ENCODE assay signal across 31 mouse cellular contexts in genomic region chr9:71326261-71326660, GRCm38 (mm10).
DNase-seq lines count a peak whose midpoint lies in the region; ATAC-seq lines count a peak whose summit lies in the region.
"Had no signal": no experiment of that assay in that cellular context is flagged by ENCODE, and none has a peak within 500 bp of the region (broad histone marks: within the 10 kb centered on the region; RNA-seq: fewer than 3 reads in every experiment).

No protein-coding gene starts in this region.

- no peaks in the 10 kb centered on the region for H3K36me3 ChIP-seq in embryonic facial prominence, embryonic 11.5 days (replicated peaks; ENCODE audit: control insufficient read depth, insufficient read depth, low read depth, low read length)
- no peaks in the 10 kb centered on the region for H3K36me3 ChIP-seq in limb, embryonic 10.5 days
- H3K36me3 ChIP-seq: heart, embryonic 15.5 days; hindbrain, embryonic 13.5 days; kidney, embryonic 15.5 days; liver, embryonic 15.5 days had no signal

- ATAC-seq in embryonic facial prominence, embryonic 11.5 days (replicated peaks; ENCODE audit: insufficient number of reproducible peaks, low FRiP score, low TSS enrichment, low read depth): no peak
- ATAC-seq in CD4-positive, CD25-positive, alpha-beta regulatory T cell, adult 4 months: no peak
- ATAC-seq: activated CD4-positive, CD25-positive, alpha-beta regulatory T cell, adult 4 months; forebrain, embryonic 14.5 days; intestine, embryonic 16.5 days had no signal

- H3K9ac ChIP-seq in embryonic facial prominence, embryonic 11.5 days (replicated peaks; ENCODE audit: low read length): no peak overlapping the region
- H3K9ac ChIP-seq: heart, embryonic 15.5 days; hindbrain, embryonic 13.5 days; kidney, embryonic 15.5 days; liver, embryonic 15.5 days; lung, embryonic 14.5 days had no signal

- intact Hi-C loops in left cerebral cortex, postnatal 14 days (cut with DNase I): no loop called here

- no peaks in the 10 kb centered on the region for H3K4me1 ChIP-seq in embryonic facial prominence, embryonic 11.5 days (ENCODE audit: control insufficient read depth, insufficient read depth, low read length)
- H3K4me1 ChIP-seq in limb, embryonic 10.5 days: peaks cover 26% of the 10 kb centered on the region
- H3K4me1 ChIP-seq: liver, embryonic 15.5 days had no signal

- no peaks in the 10 kb centered on the region for H3K27me3 ChIP-seq in embryonic facial prominence, embryonic 11.5 days (ENCODE audit: control insufficient read depth, insufficient read depth, low read length)
- peaks cover 20% of the 10 kb centered on the region; the same call in 1 of the 2 replicates for H3K27me3 ChIP-seq in limb, embryonic 10.5 days (ENCODE audit: low read depth, poor library complexity, severe bottlenecking)
- H3K27me3 ChIP-seq: heart, embryonic 15.5 days; hindbrain, embryonic 13.5 days; kidney, embryonic 15.5 days; liver, embryonic 15.5 days had no signal

- no peaks in the 10 kb centered on the region for H3K9me3 ChIP-seq in embryonic facial prominence, embryonic 11.5 days (replicated peaks; ENCODE audit: control insufficient read depth, low read length)
- no peaks in the 10 kb centered on the region for H3K9me3 ChIP-seq in limb, embryonic 10.5 days (replicated peaks)
- H3K9me3 ChIP-seq: heart, embryonic 15.5 days; hindbrain, embryonic 13.5 days; kidney, embryonic 15.5 days; liver, embryonic 15.5 days had no signal

- no peak overlapping the region for H3K4me3 ChIP-seq in embryonic facial prominence, embryonic 11.5 days (ENCODE audit: low read depth, low read length)
- H3K4me3 ChIP-seq in limb, embryonic 10.5 days: no peak overlapping the region
- H3K4me3 ChIP-seq: heart, adult 2 months; heart, embryonic 15.5 days; hindbrain, embryonic 13.5 days; kidney, embryonic 15.5 days; layer of hippocampus, adult 2 months; left cerebral cortex, adult 2 months; liver, embryonic 15.5 days had no signal

- H3K27ac ChIP-seq in embryonic facial prominence, embryonic 11.5 days (replicated peaks; ENCODE audit: low read depth, low read length): peak overlapping the region; percentile 59; the same call in 1 of the 2 replicates
- peak overlapping the region; percentile 61 for H3K27ac ChIP-seq in limb, embryonic 10.5 days
- H3K27ac ChIP-seq: heart, adult 2 months; heart, embryonic 15.5 days; hindbrain, embryonic 13.5 days; kidney, embryonic 15.5 days; layer of hippocampus, adult 2 months; left cerebral cortex, adult 2 months; liver, embryonic 15.5 days; stomach, postnatal 0 days had no signal

- H3K4me2 ChIP-seq in embryonic facial prominence, embryonic 11.5 days (ENCODE audit: low read depth, low read length): no peak overlapping the region
- H3K4me2 ChIP-seq: heart, embryonic 15.5 days; hindbrain, embryonic 13.5 days; kidney, embryonic 15.5 days; liver, embryonic 15.5 days; lung, embryonic 14.5 days had no signal

- peak; percentile 89 for DNase-seq in heart, adult 11 months
- DNase-seq in heart, adult 9 months (ENCODE audit: low spot score in 2 of 2): no peak
- DNase-seq in NIH3T3 (ENCODE audit: low read depth): peak; percentile 4
- DNase-seq in embryonic facial prominence, embryonic 11.5 days (ENCODE audit: low spot score): peak; percentile 75
- DNase-seq in limb, embryonic 10.5 days (ENCODE audit: low spot score): no peak
- no peak for DNase-seq in left cerebral cortex, postnatal 14 days (ENCODE audit: low spot score in 2 of 2)
- DNase-seq: adrenal gland, adult 8-10 months; cerebellum, adult 2 months; cerebellum, postnatal 36 days; gastrocnemius, postnatal 25 days; heart, adult 2 months; heart, postnatal 4 days; kidney, postnatal 36 days; lung, embryonic 14.5 days; lung, postnatal 14 days; midbrain, embryonic 14.5 days; retina, postnatal 1 day; right cerebral cortex, postnatal 25 days; thymus, adult 18-20 months; thymus, postnatal 25 days had no signal

- 24% methylated on average over 4 of the region's 4 CpGs for WGBS in embryonic facial prominence, embryonic 11.5 days
- WGBS in limb, embryonic 10.5 days: 66% methylated on average over 4 of the region's 4 CpGs

Comparison
In these comparisons a context has a peak if more than half of its experiments do, and no peak if none do; other contexts are left out.
1. DNase-seq: peak in heart, adult 11 months (single experiment), NIH3T3 (single experiment) and embryonic facial prominence, embryonic 11.5 days (single experiment); none in heart, adult 9 months (0 of 2), limb, embryonic 10.5 days (single experiment) and left cerebral cortex, postnatal 14 days (0 of 2).